Mouse (Mus musculus): Measurements from ENCODE around the gene Armc7.

- TF ChIP-seq POLR2A (IDR thresholded peaks at IDR 0.05; ENCODE audit: insufficient read depth, low read length) (no peak), CTCF (IDR thresholded peaks at IDR 0.05; ENCODE audit: low read depth, low read length) (no peak)
Observed at GRCm38 (mm10) chr11:115447321-115447885, 28.1 kb upstream of the Armc7 start.

Data from ES-Bruce4 (cell line).